Mouse (Mus musculus): Measurements from ENCODE around the gene Mrpl24. TPM values are rescaled to one million over a fixed set of nuclear protein-coding genes. Genes with fewer than 3 reads are reported as not detected.

Gene Mrpl24
- polyA plus RNA-seq, 1 experiment from 2014 or later, result 50.3 TPM

DNA sequence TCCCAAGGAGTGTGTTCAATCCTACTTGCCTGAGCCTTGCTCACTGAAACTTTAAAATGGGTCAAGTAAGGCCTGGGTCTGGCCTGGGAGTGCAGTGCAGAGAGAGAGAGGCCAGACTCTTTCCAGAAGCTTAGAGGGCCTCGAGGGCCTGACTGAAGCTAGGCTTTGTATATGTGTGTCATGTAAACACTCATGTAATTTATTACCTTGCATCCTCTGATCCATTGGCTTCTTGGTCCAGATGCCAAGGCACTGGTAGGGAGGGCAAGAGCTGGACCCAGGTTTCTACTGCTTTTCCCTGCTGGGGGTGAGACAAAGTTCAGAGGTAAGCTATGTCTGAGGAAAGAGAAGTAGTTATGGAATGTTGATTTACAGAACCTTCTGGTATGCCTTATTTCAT, 11.4 kb upstream of the Mrpl24 start:
- peak overlapping the region; percentile 94 for H3K4me3 ChIP-seq (ENCODE audit: low read depth, low read length)
- H3K9me3 ChIP-seq (ENCODE audit: low read length), result no peaks in the 10 kb centered on the region
- H3K4me1 ChIP-seq (ENCODE audit: insufficient read depth), result peaks cover 45% of the 10 kb centered on the region
- TF ChIP-seq CTCF (IDR thresholded peaks at IDR 0.05; ENCODE audit: low read depth) (no peak), EP300 (IDR thresholded peaks at IDR 0.05; ENCODE audit: low read depth) (no peak)
- H3K27ac ChIP-seq (ENCODE audit: low read depth), result peak overlapping the region; percentile 87
- DNase-seq (no peak), ATAC-seq (no peak)
- WGBS (ENCODE audit: insufficient replicate concordance), result 0% methylated on average over 1 of the region's 1 CpGs
- H3K36me3 ChIP-seq (replicated peaks; ENCODE audit: insufficient read depth, low read length), result peaks cover 4% of the 10 kb centered on the region
- no peaks in the 10 kb centered on the region for H3K27me3 ChIP-seq (ENCODE audit: insufficient read depth, low read length)
- peak overlapping the region; percentile 87 for H3K4me2 ChIP-seq (ENCODE audit: low read depth, low read length)
- peak overlapping the region; percentile 98 for H3K9ac ChIP-seq (replicated peaks)

DNA sequence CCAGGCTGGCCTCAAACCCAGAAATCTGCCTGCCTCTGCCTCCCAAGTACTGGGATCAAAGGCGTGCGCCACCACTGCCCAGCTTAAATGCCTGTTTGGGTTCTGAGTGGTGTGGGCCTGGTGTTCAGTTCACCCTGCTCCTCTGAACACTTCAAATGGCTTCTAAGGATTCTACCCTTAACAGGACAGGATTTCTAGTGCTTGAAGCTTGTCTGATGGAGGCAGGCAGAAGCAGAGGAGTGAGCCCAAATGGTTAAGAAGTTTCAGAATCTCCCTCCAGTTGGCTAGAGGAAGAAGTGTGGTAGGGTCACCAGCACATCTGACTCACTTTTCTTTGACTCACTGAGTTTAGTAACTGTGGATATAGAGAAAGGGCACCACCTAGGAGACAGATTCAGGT, 9.9 kb upstream of the Mrpl24 start:
- H3K9me3 ChIP-seq (ENCODE audit: low read length), result no peaks in the 10 kb centered on the region
- 66% methylated on average over 2 of the region's 2 CpGs for WGBS (ENCODE audit: insufficient replicate concordance)
- H3K4me3 ChIP-seq (ENCODE audit: low read depth, low read length), result peak overlapping the region; percentile 24; the same call in 1 of the 2 replicates
- peaks cover 19% of the 10 kb centered on the region for H3K36me3 ChIP-seq (replicated peaks; ENCODE audit: insufficient read depth, low read length)
- H3K4me2 ChIP-seq (ENCODE audit: low read depth, low read length), result peak overlapping the region; percentile 87
- H3K27me3 ChIP-seq (ENCODE audit: insufficient read depth, low read length), result no peaks in the 10 kb centered on the region
- H3K9ac ChIP-seq (replicated peaks), result peak overlapping the region; percentile 33
- no peak for TF ChIP-seq CTCF (IDR thresholded peaks at IDR 0.05; ENCODE audit: low read depth)
- no peak for TF ChIP-seq EP300 (IDR thresholded peaks at IDR 0.05; ENCODE audit: low read depth)
- ATAC-seq (no peak), DNase-seq (no peak)
- peaks cover 45% of the 10 kb centered on the region for H3K4me1 ChIP-seq (ENCODE audit: insufficient read depth)
- peak overlapping the region; percentile 87 for H3K27ac ChIP-seq (ENCODE audit: low read depth)

- peak overlapping the region; percentile 87 for H3K27ac ChIP-seq (ENCODE audit: low read depth)
- peak overlapping the region; percentile 33 for H3K9ac ChIP-seq (replicated peaks)
- no peak for ATAC-seq
- peak overlapping the region; percentile 24 for H3K4me3 ChIP-seq (ENCODE audit: low read depth, low read length)
- DNase-seq, result no peak
- peak overlapping the region; percentile 87 for H3K4me2 ChIP-seq (ENCODE audit: low read depth, low read length)
- H3K36me3 ChIP-seq (replicated peaks; ENCODE audit: insufficient read depth, low read length), result peaks cover 24% of the 10 kb centered on the region
- no peaks in the 10 kb centered on the region for H3K27me3 ChIP-seq (ENCODE audit: insufficient read depth, low read length)
- H3K9me3 ChIP-seq (ENCODE audit: low read length), result no peaks in the 10 kb centered on the region
- TF ChIP-seq CTCF (IDR thresholded peaks at IDR 0.05; ENCODE audit: low read depth) (no peak), EP300 (IDR thresholded peaks at IDR 0.05; ENCODE audit: low read depth) (no peak)
- WGBS (ENCODE audit: insufficient replicate concordance), result 14% methylated on average over 4 of the region's 4 CpGs
- H3K4me1 ChIP-seq (ENCODE audit: insufficient read depth), result peaks cover 45% of the 10 kb centered on the region
Observed at GRCm38 (mm10) chr3:87909874-87910273, 9.4 kb upstream of the Mrpl24 start.

GRCm38 (mm10) chr3:87910573-87911141, 8.6 kb upstream of the Mrpl24 start:
- ATAC-seq, result peak; percentile 54
- Histone ChIP-seq H3K9ac (replicated peaks) (peak overlapping the region; percentile 33), H3K27ac (ENCODE audit: low read depth) (peak overlapping the region; percentile 87), H3K4me3 (ENCODE audit: low read depth, low read length) (peak overlapping the region; percentile 24), H3K4me1 (ENCODE audit: insufficient read depth) (peaks cover 45% of the 10 kb centered on the region), H3K36me3 (replicated peaks; ENCODE audit: insufficient read depth, low read length) (peaks cover 32% of the 10 kb centered on the region), H3K27me3 (ENCODE audit: insufficient read depth, low read length) (no peaks in the 10 kb centered on the region), H3K9me3 (ENCODE audit: low read length) (no peaks in the 10 kb centered on the region), H3K4me2 (ENCODE audit: low read depth, low read length) (peak overlapping the region; percentile 87)
- DNase-seq, result peak; percentile 88
- TF ChIP-seq EP300 (IDR thresholded peaks at IDR 0.05; ENCODE audit: low read depth) (no peak), CTCF (IDR thresholded peaks at IDR 0.05; ENCODE audit: low read depth) (no peak)
- 17% methylated on average over 12 of the region's 12 CpGs for WGBS (ENCODE audit: insufficient replicate concordance)

GRCm38 (mm10) chr3:87913491-87913890, 5.8 kb upstream of the Mrpl24 start:
- no peak overlapping the region for H3K27ac ChIP-seq (ENCODE audit: low read depth)
- no peak overlapping the region for H3K9ac ChIP-seq (replicated peaks)
- TF ChIP-seq CTCF (IDR thresholded peaks at IDR 0.05; ENCODE audit: low read depth), result no peak
- no peak for TF ChIP-seq EP300 (IDR thresholded peaks at IDR 0.05; ENCODE audit: low read depth)
- H3K27me3 ChIP-seq (ENCODE audit: insufficient read depth, low read length), result no peaks in the 10 kb centered on the region
- H3K9me3 ChIP-seq (ENCODE audit: low read length), result no peaks in the 10 kb centered on the region
- DNase-seq (no peak), ATAC-seq (no peak)
- H3K4me1 ChIP-seq (ENCODE audit: insufficient read depth), result peaks cover 38% of the 10 kb centered on the region
- H3K4me3 ChIP-seq (ENCODE audit: low read depth, low read length), result no peak overlapping the region
- peaks cover 44% of the 10 kb centered on the region for H3K36me3 ChIP-seq (replicated peaks; ENCODE audit: insufficient read depth, low read length)
- WGBS (ENCODE audit: insufficient replicate concordance), result 85% methylated on average over 7 of the region's 7 CpGs
- H3K4me2 ChIP-seq (ENCODE audit: low read depth, low read length), result no peak overlapping the region

DNA sequence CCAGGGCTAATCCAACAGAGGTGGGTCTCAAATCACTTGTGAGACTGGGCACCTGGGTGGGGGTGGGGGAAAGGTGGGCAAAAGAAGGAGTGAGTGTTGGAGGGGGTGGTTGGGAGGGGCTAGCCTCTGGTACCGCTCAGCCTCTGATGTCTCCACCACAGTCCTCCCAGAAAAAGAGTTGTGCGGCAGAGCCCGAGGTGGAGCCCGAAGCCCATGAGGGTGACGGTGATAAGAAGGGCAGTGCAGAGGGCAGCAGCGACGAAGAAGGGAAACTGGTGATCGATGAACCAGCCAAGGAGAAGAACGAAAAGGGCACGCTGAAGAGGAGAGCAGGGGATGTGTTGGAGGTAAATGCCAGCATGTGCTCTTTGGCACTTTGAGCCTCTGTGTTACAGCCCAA, 5.4 kb upstream of the Mrpl24 start:
- no peak overlapping the region for H3K4me2 ChIP-seq (ENCODE audit: low read depth, low read length)
- H3K4me3 ChIP-seq (ENCODE audit: low read depth, low read length), result no peak overlapping the region
- no peaks in the 10 kb centered on the region for H3K9me3 ChIP-seq (ENCODE audit: low read length)
- peaks cover 37% of the 10 kb centered on the region for H3K4me1 ChIP-seq (ENCODE audit: insufficient read depth)
- H3K27ac ChIP-seq (ENCODE audit: low read depth), result no peak overlapping the region
- peaks cover 44% of the 10 kb centered on the region for H3K36me3 ChIP-seq (replicated peaks; ENCODE audit: insufficient read depth, low read length)
- ATAC-seq, result no peak
- 70% methylated on average over 10 of the region's 10 CpGs for WGBS (ENCODE audit: insufficient replicate concordance)
- no peak for TF ChIP-seq EP300 (IDR thresholded peaks at IDR 0.05; ENCODE audit: low read depth)
- TF ChIP-seq CTCF (IDR thresholded peaks at IDR 0.05; ENCODE audit: low read depth), result no peak
- no peaks in the 10 kb centered on the region for H3K27me3 ChIP-seq (ENCODE audit: insufficient read depth, low read length)
- H3K9ac ChIP-seq (replicated peaks), result no peak overlapping the region
- no peak for DNase-seq

Data from liver, postnatal 0 days (tissue).